Mouse (Mus musculus) mouse embryonic stem cell (cell line): ENCODE measurements around the gene Arhgap28.

ENCODE experiments used
- in situ Hi-C, 2 experiments: fragments of 300-500 bp; cut with MboI; formaldehyde crosslinking; loops; 1 replicate in 1 of 2; 3 replicates in 1 of 2; pipeline ENCODE4 v1.14.3; 2019 to 2020; ENCODE audit warnings: low sequenced_read_pairs in 2 of 2, low pct_unique_long_range_greater_than_20kb in 1 of 2, mixed read lengths in 1 of 2; ENCODE audit not compliant: unreplicated experiment in 1 of 2

Arhgap28 gene

DNA sequence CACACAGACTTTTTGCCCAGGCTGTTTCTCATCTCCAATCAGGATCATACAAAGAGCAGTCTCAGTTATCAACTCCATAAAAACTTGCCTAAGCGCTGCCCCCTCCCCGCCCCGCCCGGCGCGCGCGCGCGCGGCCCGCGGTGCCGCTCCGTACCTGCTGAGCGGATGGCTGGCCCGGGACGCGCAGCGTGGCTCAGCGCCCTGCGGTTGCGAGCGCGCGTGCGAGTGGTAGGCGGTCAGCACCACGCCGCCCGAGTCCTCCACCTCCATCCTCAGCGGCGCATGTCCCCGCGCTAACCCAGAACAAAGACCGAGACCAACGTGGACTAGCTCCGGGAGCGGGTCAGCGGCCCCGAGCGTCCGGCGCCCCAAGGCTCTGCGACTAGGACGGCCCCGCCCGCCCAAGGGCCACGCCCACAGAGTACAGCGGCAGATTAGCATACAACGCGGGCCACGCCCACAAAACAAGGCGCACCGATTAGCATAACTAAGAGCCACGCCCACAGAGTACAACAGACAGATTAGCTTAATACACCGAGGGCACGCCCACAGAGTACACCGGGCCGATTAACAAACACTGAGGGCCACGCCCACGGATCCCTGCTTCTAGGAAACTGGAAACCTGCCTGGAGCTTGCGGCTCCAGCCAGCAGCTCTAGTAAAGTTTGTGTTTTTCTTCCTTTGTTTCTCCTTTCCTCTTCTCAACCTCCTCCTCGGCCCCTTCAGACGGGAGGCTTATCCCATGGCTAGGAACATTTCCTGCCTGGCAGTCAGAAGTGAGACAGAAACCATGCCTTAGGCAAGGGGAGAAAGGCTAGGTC is at the start of gene Arhgap28:
Arhgap28 (minus strand) TSS at position 380 of the 820 bp plus-strand sequence.
- in situ Hi-C loops = no loop called here

DNA sequence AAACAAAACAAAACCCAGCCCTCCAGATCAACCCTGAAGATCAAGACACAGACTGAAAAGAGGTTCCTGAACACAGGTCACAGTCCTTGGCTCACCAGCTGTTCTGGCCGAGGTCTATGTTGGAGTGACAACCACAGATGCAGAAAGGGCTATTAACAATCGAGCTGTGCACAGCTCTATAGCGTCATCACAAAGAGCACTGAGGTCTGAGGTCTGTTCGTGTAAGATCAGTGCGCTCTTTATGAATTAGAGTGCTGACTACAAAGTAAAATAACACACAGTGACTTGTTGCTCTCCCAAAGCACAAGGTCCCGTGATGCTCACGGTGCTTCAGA is 42.4 kb upstream of the Arhgap28 start:
- in situ Hi-C loops = no loop called here

DNA sequence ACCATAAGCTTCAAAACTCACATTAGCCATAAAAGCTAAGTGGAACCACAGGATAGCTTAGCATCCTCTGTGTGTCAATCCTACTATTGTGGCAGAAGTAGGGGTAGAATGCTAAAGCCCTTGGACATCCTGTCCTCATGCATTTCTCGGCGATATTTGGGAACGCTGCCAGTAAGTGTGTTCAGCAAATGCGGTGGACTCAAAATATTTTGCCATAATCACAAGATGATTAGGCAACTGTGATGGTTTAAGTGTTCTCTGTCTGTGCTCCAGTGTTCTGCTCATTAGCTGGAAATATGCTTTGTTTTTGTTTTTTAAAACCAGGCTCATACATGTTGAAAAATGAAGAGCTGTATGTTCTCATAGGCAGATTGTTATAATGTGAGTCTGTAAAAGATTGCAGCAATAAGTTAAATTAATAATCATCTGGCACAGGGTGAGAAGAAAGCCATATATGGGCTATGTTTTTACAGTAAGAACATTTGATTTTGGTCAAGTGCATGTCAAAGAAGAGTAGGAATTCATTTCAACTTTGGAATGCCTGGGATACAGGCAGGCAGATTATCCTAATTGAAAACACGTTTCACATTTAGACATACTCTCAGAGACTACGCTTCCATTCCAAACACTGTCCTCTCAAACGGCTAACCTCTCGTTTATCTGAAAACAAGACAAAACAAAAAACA is 41.9 kb upstream of the Arhgap28 start:
- in situ Hi-C loops = no loop called here

DNA sequence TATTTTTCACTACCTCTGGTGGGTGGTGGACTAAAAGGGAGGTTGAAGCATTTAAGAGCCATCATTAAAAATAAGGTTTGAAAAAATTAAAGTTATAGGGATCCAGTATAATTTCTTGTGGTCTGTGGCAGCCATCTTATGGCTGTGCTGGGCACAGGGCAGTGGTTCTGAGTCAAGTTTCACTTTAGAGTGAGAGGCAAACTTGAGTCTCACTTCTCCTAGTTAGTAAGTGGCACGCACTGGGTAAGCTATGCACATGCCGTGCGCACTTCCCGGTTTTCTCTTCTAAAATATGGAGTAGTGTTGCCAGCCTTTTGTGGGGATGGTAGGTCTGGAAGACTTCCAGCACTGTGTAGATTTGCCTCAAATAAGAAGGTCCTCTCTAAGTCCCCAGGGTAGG is 38.5 kb upstream of the Arhgap28 start:
- in situ Hi-C loops = no loop called here

DNA sequence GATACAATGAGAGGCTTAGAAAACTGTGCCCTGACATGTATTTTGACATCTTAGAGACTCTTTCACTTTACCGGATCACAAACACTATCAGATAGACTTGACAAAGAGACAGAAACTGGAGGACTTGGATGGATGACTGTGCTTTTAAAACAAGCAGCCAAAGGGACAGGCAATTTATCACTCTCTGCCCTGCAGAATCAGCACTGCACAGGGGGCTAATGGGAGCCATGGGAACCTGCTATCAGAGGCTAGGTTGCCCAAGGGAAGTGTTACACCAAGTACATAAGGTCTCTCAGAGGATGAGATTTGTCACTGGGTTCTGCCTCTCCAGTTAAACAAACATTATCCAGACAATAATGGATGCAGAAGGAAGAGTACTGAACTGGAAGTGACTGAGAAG is 33.1 kb upstream of the Arhgap28 start:
- in situ Hi-C loops = no loop called here

DNA sequence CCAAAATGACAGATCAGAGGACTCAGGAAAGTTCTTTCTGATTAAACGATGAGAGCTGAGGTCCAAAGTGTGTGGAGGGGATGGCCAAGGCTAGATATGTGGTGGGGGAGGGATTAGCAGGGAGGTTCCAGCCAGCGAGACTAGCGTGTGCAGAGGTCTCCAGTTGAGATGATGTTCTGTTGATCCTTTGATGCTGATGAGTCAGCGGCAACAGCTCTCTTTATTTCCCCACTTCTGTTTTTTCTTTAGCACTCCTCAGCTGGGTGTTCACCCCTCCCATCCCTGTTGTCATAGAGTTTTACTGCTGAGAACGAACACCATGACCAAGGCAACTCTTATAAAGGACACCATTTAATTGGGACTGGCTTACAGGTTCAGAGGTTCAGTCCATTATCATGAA is 25.6 kb upstream of the Arhgap28 start:
- in situ Hi-C loops = no loop called here

DNA sequence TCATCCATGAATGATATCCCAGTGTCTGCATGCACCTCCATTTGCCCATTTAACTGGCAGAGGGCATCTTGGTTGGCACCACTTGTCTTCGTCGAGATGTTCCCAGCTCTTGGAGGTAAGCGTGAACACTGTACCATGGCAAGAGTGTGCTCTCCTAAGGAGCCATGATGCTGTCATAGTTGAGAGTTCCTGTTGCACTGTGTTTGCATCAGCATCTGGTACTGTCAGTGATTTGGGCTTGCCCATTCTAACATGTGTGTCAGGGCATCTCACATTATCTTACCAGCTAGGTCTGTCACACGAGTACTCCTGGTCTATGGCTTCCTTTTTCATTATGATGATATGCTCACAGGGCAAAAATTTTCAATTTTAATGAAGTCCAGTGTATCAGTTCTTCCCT is 24.6 kb upstream of the Arhgap28 start:
- in situ Hi-C loops = no loop called here

DNA sequence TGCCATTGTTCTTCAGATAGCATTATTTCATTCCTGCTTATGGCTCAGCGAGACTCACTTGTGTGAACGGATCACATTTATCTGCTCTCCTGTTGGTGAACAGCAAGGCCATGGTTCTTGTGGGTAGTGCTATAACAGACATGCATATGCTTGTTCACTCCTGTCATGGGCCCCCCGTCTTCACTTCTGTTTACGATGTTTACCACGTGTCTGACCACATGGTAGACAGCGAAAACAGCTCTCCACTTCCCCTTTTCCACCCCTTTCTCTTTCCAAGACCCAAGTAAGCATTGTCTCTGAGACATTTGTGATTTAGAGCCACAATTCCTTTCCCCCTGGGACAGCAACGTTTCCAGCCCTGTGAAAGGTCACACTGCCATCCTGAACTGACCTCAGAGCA is 20.4 kb upstream of the Arhgap28 start:
- in situ Hi-C loops = no loop called here

DNA sequence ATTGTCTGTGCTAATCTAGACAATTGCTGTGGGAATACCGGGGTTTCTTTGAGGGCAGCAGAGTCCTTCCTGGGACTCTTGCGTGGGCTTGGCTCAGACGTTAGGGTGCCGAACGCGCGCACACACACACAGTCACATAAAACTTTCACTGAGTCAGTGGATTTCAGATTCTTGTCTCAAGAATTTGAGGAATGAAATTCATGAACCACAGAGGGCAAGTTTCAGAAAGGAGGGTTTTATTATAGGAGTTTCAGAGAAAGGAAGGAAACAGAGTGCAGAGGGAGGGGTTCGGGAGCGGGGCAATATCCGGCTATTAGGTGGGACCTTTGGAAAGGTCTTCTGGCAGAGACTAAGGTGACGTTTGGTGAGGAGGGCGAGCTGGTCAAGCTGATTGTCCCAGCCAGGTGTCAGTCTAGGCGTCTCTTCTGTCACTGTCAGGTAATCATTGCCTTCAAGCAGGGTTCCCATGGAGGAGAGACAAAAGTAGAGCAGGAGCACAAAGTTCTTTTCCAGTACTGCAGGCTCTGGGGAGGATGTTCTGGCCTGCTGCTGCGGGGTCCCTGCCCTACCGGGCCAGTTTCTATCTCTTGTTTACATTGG is 15.6 kb upstream of the Arhgap28 start:
- in situ Hi-C loops = no loop called here

DNA sequence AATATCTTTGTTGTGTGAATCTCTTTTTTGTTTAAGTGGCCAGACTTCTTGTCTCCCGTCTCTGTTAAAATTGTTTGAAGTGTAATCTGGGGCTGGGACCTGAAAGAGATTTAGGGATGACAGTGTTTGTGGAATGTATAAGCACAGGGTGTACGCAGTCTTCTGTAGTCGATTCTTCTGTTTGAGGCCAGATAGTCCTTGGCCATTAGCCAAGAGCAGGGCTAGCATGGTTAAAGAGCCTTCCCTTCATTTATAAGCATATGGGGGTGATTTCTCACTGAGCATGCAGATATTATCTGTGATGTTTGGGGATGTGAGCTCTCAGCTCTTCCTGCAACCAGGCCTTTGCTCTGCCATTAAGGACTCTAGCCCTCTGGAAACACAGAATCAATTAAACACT is 13.2 kb upstream of the Arhgap28 start:
- in situ Hi-C loops = no loop called here

DNA sequence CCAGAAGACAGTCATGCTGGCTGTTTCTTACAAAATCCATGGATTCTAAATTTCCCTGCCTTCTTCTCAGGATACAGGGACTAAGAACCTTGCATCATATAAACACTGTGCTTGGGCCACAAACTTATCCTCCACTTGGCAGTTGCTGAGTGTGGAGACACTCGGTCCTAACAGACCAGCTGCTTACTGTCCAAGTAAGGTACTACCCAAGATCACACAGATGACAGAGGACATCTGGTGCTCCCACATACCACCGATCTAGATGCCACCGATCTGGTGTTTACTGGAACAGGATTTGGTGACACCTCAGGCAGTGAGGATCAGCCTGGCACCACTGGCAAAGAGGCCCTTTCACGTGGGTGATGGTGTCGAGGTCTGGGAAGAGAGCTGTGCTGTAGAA is 7.7 kb upstream of the Arhgap28 start:
- in situ Hi-C loops = no loop called here

DNA sequence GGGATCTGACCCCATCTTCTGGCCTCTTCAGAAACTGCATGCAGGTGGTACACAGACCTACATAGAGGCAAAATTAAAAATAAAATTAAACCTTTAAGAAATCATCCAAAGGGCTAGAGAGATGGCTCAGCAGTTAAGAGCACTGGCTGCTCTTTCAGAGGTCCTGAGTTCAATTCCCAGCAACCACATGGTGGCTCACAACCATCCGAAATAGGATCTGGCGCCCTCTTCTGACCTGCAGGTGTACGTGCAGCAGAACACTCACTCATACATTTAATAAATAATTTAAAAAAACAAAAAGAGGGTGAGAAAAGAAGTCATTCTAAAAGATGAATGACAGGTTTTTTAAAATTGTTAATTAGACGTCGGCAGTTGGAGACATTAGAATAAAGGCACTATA is 6.1 kb upstream of the Arhgap28 start:
- in situ Hi-C loops = no loop called here

DNA sequence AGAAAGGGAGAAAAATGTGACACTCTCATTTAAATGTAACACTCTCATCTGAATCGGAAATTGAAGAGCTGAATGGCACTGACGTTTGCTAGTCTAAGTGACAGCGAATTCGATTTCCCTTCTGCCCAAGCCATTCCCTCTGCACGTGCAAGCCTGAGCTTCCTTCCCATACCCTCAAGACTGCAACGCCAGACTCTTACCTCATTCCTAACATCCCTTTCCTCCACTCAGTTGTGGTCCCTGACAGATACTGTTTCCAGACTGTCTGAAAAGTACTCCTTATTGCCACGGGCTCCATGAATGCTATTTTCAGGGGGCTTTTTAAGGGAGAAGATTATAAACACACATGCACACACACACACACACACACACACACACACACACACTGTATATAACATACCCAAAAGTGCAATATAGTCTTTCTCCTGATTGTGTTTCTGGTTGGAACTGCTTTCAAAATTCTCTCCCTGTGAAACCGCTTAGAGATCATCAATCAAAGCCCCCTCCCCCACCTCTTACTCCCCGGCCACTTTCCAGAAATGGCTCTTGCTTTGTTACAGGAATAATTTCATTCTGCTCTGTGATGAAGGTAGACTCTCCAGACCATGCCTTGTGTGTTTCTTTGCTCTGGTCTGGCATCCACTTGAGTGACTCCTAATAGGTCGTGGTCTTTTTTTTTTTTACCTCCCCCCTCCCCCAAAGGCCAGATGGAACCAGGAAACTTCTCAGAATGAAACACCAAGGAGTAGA is 836 bp upstream of the Arhgap28 start:
- in situ Hi-C loops = no loop called here

DNA sequence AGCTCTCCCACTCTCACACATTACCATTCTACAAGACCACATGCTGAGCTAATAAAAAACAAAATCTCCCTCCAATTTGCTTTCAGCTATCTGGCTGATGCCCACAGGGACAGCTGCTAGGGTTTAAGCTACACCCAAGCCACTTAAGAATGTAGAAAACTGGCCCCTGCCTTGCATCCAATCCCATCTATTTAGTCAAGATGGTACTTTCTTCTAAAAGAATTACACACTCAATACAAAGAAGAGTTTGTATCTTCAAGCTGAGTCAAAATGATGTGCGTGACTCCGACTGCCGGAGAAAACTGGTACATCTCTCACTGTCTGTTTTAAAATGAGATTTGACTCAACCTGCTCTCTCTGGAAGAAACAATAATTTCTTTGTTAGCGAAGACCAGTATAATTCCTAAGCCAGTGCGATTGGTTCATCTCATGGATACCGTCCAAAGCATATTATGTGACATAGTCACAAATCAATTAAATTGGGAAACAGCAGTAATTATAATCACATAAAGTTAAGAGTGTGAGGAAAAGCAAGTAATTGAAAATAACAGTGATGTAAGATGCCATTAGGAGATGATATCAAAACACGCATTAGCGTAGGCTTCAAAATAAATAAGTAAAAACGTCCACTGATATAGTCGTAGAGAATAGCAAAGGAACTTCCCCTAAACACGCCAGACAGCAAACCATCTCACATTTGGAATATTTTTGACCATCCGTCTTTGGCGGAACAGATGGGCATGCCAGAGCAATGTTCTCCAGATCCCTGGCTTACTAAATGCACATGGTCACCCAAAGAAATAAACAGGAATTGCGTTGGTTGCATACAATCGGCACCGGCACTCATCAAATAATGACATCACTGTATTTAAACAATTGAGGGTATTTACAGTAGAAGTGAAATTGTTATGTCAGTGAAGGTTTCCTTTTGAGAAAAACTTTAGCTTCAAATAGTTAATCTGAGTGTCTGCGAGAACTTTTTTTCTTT is 1.0 kb downstream of the Arhgap28 start:
- in situ Hi-C loops = no loop called here

DNA sequence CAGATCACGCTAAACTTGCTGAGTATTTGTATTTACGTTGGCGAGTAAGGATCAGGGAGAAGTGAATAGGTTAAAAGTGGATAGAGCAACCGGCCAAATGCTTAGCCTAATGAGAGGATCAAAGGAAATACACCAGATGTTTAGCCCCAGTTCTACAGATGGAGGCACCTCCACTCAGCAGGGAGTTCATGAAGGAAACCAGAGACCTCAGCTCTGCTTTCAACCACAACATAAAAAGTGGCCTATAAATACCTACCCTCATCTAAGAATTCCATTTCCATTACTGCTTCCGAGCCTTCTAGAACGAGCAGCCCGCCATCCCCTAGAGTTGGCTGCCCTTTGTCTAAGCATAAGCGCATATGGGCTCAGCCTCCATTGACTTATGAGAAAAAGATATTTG is 4.1 kb downstream of the Arhgap28 start:
- in situ Hi-C loops = no loop called here

DNA sequence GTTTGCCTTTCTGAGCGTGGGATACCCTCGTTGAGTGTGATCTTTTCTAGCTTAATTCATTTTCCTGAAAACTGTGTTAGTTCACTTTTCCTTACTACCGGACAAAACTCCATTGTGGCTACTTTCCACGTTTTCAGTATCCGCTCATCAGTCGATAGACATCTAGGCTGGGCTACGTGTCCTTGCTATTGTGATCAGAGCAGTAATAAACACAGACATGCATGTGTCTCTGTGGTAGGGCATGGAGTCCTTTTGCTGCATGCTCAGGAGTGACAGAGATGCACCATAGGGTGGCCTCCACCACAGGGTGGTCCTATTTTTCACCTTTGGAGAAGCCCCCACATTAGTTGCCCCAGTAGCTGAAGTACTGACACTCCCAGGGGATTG is 7.2 kb downstream of the Arhgap28 start:
- in situ Hi-C loops = no loop called here

DNA sequence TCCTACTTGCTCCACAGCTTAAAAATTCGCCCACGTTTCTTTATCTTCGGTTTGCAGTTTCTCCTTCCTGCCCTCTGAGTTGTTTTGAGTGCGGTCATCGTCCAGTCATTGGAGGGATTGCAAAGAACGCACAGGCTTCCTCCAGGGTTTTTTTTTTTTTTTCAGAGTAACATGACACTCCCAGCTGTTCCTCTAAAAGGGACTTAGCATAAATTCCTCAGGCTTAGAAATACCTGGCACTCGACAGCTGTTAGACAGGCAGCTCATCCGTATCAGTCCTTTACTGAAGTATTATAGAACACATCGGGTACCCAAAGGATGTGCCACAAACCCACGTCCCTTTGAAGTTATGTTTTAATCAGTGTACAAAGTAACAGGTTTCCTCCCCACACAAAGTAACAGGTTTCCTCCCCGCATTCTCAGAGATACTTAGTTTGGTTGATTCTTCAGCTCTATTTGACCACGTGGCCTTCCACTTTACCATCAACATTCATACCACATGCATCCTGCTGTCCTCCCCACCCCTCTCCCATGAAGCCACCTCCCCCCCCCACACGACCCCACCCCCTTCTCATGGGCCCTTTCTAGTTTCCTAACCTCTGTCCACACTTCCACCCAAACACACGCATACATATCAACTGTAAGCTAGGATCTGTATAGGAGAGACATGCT is 7.7 kb downstream of the Arhgap28 start:
- in situ Hi-C loops = no loop called here
